Mouse (Mus musculus): ENCODE data around the gene Bet1l.

DNA sequence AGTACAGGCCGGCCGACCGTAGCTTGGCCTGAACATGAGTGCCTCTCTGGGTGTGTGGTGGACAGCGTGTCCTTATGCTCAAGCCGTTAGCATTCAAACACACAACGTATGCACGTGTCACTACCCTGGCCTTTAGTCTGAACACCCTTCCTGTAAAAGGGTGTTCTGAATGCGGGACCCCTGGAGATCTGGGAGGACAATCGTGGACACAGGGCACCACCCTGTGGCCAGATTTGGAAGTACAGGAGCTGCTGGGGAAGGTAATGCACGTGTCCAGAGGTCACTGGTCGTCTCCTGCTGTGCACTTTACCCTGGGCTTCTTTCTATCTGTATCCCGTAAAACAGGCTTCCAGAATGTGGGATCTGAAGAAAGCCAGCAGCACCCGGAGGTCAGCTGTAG lies 45.8 kb upstream of the Bet1l start:
- TF ChIP-seq CTCF (IDR thresholded peaks at IDR 0.05; ENCODE audit: control insufficient read depth, insufficient read depth, low read length) (peak; percentile 93), POLR2A (IDR thresholded peaks at IDR 0.05; ENCODE audit: borderline replicate concordance, control insufficient read depth, low read depth, low read length) (no peak)

Measured in bone marrow, adult 2 months (tissue).